Mouse (Mus musculus) granulocyte monocyte progenitor cell, adult 5-6 weeks (primary cell): ENCODE measurements around the gene Tspo. TPM values are rescaled to one million over a fixed set of nuclear protein-coding genes. Genes with fewer than 3 reads are reported as not detected.

Source experiments
- ATAC-seq: replicated peaks from 2 replicates; pipeline ENCODE4 v1.8.0; 2016; ENCODE audit warnings: mild to moderate bottlenecking, moderate TSS enrichment, inconsistent platforms; ENCODE audit not compliant: poor library complexity, severe bottlenecking
- total RNA-seq, 2 experiments: library from RNA; stranded (forward) in 1 of 2; stranded (reverse) in 1 of 2; fragments of 200-712, 200-1000 nt in 1 of 2; fragments of >200 nt in 1 of 2; fragmentation: Nextera tagmentation in 1 of 2; gene quantifications; 2 replicates each; pipeline ENCODE4 v1.2.3; 2014 to 2017

The Tspo gene
- total RNA-seq, 2 experiments from 2014 or later = 155 to 204 TPM

DNA sequence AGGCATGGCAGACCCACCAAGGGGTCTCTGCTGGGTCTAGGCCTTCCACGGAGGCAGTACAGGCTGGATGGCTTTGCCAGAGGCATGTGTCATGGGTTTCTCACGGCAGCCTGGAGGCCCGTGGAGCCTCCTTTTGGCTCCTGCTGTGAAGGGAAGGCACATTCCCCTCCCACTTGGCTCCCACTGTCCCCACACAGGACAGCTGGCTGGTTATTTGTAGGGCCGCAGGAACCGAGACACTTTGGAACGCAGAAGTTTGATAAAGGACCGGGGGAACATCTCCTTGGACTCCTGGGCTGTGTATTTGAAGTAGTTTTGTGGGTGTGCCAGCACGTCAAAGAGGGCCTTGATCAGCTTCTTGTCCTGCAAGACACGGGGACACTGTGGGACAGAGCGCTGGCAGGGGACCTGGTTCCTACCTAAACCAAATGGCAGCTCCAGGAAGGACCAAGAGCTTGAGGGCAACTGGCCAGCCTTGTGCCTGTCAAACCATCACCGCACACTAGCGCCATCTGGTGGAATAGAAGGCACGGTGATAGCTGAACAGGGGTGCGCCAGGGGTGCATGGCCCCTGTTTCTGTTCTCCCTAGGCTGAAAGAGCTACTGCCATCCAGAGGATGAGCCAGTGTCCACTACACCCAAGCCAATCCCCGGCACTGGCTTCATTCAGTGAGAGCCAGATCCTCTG is 43.9 kb downstream of the Tspo start:
- peak; percentile 75 for ATAC-seq

DNA sequence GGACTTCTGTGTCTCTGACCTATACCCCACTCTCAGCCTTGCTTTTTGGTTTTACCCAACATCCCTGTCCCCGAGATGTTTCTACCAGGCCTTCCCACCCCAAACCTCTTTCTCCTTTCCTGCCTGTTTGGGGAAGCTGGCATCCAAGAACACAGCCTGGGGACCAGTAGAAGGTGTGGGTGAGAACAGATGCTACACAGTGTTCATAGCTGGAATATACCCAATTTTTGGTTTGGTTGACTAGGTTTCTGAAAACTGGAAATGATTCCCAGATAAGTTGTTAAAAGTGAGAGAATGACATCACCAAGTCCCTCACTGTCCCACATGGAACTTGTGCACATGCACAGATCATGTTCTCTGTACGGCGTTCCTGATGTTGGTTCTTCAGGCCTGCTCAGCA is 51.9 kb downstream of the Tspo start:
- no peak for ATAC-seq

Other genes starting within 250 kb of the Tspo start
- gene Arfgap3, start 213.3 kb upstream of the Tspo start, total RNA-seq (2014; fragmentation: Nextera tagmentation) = 14.9 and 27.9 TPM in 2 replicates
- gene Arfgap3, start 213.3 kb upstream of the Tspo start, total RNA-seq (2017) = 26.0 and 26.6 TPM in 2 replicates
- gene Pacsin2, start 99.0 kb upstream of the Tspo start, total RNA-seq (2014; fragmentation: Nextera tagmentation) = 43.3 and 56.8 TPM in 2 replicates
- gene Pacsin2, start 99.0 kb upstream of the Tspo start, total RNA-seq (2017) = 65.2 and 91.1 TPM in 2 replicates
- gene Ttll1, start 52.7 kb upstream of the Tspo start, total RNA-seq (2014; fragmentation: Nextera tagmentation) = 5.3 and 9.0 TPM in 2 replicates
- 2.8 and 4.6 TPM in 2 replicates for gene Ttll1, start 52.7 kb upstream of the Tspo start, total RNA-seq (2017)
- not detected in 2 replicates for gene Bik, start 36.7 kb upstream of the Tspo start, total RNA-seq (2014; fragmentation: Nextera tagmentation)
- not detected in 2 replicates for gene Bik, start 36.7 kb upstream of the Tspo start, total RNA-seq (2017)
- gene Mcat, start 195 bp downstream of the Tspo start, total RNA-seq (2014; fragmentation: Nextera tagmentation) = 10.8 and 15.3 TPM in 2 replicates
- 14.8 and 21.1 TPM in 2 replicates for gene Mcat, start 195 bp downstream of the Tspo start, total RNA-seq (2017)
- 15.1 and 23.6 TPM in 2 replicates for gene Ttll12, start 31.6 kb downstream of the Tspo start, total RNA-seq (2014; fragmentation: Nextera tagmentation)
- gene Ttll12, start 31.6 kb downstream of the Tspo start, total RNA-seq (2017) = 9.7 and 10.1 TPM in 2 replicates
- gene Scube1, start 161.4 kb downstream of the Tspo start, total RNA-seq (2014; fragmentation: Nextera tagmentation) = not detected in 2 replicates
- not detected in 2 replicates for gene Scube1, start 161.4 kb downstream of the Tspo start, total RNA-seq (2017)
- gene Mpped1, start 215.9 kb downstream of the Tspo start, total RNA-seq (2014; fragmentation: Nextera tagmentation) = not detected in 2 replicates
- not detected in 2 replicates for gene Mpped1, start 215.9 kb downstream of the Tspo start, total RNA-seq (2017)